Mouse (Mus musculus) layer of hippocampus, adult 18-20 months (tissue): Measurements from ENCODE around the gene Ercc8. TPM values are rescaled to one million over a fixed set of nuclear protein-coding genes. Genes with fewer than 3 reads are reported as not detected.

Experiments used
- DNase-seq, 2 experiments: peaks; one replicate each; pipeline ENCODE4 v3.0.0; 2022; ENCODE audit warnings: low spot score in 2 of 2
- long read RNA-seq: library from polyadenylated mRNA; stranded (forward); transcript quantifications from one replicate; pipeline ENCODE4 v2.0.0, GENCODE M21; 2021
- total RNA-seq, 2 experiments: library from RNA; stranded (reverse); gene quantifications; 2 replicates each; pipeline ENCODE4 v1.2.3; 2021

Ercc8 gene
- 10 to 100 TPM; 14.6 to 14.9 TPM for total RNA-seq
- long read RNA-seq, partial matches to known transcripts = 0 of 9 reads
- long read RNA-seq, other reads (novel, unspliced or antisense) = 6 of 9 reads

GRCm38 (mm10) chr13:108158465-108159240 lies at the start of gene Ercc8, which contains the start of gene Ndufaf2:
Gene Ercc8, plus strand, starts transcription at chr13:108158731.
Gene Ndufaf2, minus strand, starts transcription at chr13:108158623.
- DNase-seq = peak; percentile 93 to 98

GRCm38 (mm10) chr13:108110929-108111328 lies 47.6 kb upstream of the Ercc8 start:
- no peak for DNase-seq

DNA sequence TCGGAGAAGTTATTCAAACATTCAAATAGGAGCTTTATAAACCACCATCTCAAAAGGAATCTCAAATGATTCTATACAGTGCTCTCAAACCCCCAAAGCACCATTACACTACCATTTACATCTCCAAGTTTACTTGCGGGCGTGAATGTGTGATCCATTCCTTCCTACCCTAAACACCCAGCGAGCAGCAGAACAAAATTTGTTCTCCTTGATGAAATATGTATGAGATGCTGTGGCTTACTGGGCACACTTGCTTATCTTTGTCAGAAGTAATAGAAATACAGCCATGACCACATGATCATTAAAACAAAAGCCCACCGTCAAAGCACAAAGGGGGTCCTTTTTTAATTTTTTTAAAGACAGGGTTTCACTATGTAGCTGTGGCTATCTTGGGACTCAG lies 45.0 kb upstream of the Ercc8 start:
- DNase-seq = no peak

DNA sequence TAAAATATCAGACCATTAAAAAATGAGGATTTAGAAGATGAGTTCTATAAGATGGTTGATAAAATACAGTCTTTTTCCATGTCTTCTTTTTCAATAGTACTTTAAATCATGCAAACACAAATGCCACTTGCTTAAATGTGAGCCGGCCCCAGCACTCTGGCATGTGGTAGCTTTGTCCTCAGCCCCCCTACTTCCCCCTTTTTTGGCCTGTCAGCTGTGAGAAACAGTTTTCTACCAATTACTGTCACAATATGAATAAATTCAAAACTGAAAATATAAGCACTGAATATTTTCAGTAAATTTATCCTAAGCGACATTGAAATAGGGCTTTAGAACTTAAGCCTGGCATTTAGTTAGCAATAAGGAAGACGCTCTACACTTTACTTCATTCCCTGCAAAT lies 44.3 kb upstream of the Ercc8 start:
- DNase-seq = no peak

GRCm38 (mm10) chr13:108117654-108118053 lies 40.9 kb upstream of the Ercc8 start:
- no peak for DNase-seq

DNA sequence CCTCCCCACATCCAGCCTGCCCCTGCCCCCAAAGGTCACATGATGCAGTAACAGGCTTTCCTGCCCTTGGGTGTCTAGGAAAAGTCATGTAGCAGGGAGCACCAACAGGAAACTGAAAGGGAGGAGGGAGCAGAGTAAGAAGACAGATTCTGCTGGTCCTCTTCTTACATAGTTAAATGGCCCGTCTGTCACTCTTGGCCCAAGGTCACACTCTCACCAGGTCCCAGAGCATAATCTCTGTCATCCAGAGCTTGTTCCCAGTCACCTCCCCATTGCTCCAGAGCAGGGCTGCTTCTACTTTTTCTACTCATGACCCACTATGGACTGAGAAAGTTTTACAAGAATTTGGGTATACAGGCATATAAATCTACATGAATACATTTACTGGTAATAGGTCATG lies 40.3 kb upstream of the Ercc8 start:
- no peak for DNase-seq

- DNase-seq = no peak
Observed at GRCm38 (mm10) chr13:108119411-108120310, 38.9 kb upstream of the Ercc8 start.

DNA sequence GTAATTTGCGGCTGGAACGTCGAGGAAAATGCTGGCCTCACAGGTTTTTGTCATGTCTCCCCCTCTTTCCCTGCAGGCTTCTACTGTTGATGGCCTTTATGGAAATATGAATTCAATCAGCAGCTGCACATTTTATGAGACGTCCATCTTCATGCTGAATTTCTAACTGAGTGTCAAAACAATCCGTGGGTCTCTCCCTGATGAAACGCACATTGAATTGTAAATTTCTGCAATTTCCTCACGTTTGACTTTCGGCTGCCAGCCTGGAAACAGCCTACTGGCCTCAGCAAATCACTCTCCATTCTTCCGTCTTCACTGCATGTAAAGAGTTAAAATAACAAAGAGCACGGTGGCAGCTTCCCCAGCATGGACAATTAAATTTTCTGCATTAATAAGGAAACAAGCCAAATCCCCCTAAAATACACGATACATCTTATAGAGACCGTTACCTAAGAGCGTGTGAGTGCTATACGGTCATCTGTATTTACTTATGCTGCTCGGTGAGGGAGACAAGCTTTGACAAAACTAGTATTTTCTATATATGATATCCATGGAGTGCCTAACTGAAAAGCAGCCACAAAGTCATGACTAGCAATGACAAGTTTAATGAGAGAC lies 35.3 kb upstream of the Ercc8 start:
- no peak for DNase-seq

DNA sequence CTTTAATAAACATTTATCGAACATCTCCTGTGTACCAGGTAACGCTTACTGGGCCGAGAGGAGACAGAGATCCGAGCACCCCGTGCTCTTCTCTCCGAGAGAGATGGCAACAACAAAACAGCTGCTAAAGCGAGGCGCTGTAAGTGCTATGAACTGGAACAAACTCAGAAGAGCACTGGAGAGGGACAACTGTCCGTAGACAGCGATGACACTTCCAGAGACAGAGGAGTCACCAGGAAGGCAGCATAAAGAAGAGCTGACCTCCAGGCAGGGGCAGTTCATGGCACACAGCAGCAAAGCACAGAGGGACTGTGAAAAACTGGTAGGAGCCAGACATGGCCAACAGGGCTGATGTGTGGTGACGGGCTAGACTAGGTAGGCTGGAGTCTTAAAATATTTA lies 34.4 kb upstream of the Ercc8 start:
- DNase-seq = no peak

GRCm38 (mm10) chr13:108126246-108126645 lies 32.3 kb upstream of the Ercc8 start:
- DNase-seq = no peak

- peak in 1 of 2 experiments; percentile 40 for DNase-seq
Observed at GRCm38 (mm10) chr13:108127130-108127529, 31.4 kb upstream of the Ercc8 start.

GRCm38 (mm10) chr13:108127883-108128282 lies 30.6 kb upstream of the Ercc8 start:
- DNase-seq = no peak

DNA sequence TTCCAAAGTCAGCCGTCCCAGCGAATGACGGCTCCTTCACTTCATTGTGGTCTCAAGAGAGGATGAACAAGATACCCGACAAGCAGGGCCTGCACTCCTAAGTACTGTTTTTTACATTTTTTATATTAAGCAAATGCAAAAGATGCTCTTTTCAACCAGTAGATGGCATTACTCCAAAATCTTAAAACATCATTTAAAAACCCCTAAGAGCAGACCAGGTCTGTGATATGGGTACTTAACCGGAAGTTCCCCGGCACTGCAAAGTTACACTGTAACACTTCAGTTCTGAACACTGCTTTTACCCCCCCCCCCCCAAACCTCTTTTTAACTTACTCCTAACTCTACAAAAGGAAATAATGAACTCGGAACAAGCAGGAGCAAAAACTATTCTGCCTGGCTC lies 29.5 kb upstream of the Ercc8 start:
- no peak for DNase-seq

GRCm38 (mm10) chr13:108130737-108131136 lies 27.8 kb upstream of the Ercc8 start:
- peak in 1 of 2 experiments; percentile 22 for DNase-seq

DNA sequence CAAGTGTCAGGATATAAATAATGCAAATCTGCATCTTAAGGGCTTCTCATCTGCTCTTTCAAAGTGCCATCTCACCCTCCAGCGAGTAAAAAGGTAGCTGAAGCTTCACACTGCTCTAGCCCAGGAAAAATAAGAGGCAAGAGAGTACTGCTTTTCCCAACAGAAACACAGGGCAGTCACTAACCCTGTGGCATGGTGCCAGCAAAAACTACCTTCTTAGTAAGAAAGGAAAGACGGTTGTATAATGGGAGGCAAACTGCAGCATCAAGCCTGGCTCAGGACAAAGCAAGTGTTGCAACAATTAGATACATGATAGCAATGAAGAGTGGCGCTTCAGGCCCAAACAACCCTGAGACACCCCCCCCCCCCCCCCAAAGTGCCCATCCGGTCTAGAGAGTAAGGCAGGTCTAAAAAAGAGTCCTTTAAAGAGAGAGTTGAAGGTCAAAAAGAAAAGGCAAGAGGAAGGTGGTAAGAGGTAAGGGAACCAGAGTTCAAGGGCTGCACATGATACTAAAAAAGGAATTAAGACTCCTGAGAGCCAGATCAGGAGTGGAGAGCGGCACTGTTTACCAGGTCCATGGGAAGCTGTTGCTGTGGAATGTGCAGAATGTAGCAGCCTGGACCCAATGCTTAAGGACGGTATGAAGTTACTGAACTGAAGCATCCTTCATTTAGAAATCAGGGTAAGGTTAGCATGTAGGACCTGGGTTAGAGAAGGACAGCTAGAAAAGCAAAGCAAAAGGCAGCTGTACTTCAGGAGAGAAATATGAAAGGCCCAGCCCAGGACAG lies 26.3 kb upstream of the Ercc8 start:
- DNase-seq = no peak

- DNase-seq = no peak
Observed at GRCm38 (mm10) chr13:108135617-108136016, 22.9 kb upstream of the Ercc8 start.

DNA sequence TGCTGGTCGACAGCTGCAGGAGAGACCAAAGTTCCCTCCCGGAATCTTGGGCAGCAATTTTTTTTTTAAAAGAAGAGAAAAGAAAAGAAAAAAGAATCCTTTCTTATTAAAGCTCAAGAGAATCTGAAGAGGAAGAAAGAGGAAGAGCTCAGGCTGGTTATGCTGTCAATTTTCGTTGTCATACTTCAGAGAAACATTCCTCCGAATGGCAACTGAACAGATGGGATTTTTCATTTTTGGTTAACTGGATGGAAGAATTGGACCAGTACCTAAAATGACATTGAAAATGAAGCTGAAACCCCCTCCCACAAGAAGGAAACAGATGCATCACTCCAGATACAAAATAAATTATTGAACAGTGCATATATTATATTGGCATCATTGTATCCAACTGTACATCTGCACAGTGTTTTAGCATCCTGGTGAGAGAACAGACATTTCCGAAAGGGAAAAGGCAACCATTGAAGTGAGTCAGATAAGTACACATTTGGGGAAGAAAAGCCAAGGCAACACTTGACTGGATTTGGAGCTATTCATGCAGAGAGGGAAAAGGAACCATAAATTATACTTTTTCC lies 20.0 kb upstream of the Ercc8 start:
- DNase-seq = peak; percentile 11 to 70

DNA sequence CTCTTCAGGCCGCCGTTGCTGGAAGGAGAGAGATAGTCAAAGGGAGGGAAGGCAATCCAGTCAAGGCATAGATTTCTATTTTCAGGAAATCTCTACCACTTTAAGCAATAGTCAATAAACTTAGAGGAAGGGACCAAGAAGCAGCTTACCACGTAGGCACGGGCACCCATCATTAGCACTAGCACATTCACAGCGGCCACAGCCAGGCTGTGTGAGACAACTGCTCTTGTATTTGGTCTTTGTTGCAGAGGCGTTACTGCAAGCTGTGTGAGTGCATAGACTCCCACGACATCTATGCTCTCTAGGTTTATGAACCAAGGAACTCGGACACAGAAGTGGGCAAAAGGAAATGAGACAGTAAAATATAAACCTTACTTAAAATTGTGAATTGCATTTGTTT lies 14.4 kb upstream of the Ercc8 start:
- no peak for DNase-seq

DNA sequence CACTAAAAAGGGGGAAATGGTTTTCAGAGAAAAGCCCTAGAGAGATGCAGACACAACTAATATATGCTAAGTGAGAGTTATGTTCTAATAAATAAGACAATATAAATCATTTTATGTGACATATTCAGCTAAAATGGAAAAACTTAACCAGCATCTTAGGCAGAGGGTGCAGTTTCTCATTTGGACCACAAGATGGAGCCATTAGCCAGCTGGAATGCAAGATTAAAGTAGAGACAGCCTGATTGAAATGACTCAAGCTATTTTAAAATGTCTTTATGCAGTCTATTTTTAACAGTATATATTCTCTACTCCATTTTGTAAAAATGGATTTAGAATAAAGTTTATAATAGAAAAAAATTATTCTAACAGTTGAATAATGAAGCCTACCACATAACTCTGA lies 6.7 kb upstream of the Ercc8 start:
- no peak for DNase-seq

DNA sequence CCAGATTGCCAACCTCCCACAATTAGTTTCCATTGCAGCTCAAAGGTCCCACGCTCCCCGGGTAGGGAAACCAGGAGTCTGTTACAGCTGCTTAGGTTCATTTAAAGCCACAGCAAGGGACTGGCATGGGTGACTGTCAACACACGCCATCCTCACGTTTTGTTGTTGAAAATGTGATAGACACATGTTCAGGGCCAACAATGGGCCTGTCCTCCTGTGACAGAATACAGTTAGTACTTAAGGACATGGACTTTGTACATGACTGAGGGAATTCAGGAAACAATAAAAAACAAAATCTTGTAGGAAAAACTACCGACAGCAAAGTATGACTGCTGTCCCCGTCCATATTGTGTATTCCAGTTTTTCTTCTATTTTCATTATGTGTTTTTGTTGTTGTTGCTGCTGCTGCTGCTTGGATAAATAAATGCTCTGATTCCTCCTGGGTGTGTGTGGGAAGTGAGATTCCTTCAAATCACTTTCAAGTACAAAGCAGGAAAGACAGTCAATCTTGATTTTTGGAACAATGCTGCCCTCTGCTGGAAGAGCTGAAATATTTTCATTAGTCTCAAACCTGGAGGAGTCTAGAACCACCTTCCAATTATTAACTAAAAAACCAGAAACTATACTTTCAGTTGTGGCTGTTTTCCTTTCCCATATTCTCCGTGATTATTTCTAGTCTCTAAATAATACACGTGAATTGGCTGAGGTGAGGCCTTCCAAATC lies 5.7 kb upstream of the Ercc8 start:
- peak; percentile 59 to 69 for DNase-seq
